Mouse (Mus musculus): ENCODE measurements at regions not wholly inside any gene's neighbourhood (a gene's known extent, or its start where the extent isn't known, plus 50 kb on each side); places are given as distances from the start of the nearest gene placed in this dataset.

- no peak for DNase-seq (ENCODE audit: low spot score)
Observed at GRCm38 (mm10) chr8:128059817-128060216, 298.6 kb upstream of the Nrp1 start.

GRCm38 (mm10) chr8:128064211-128064610 is 294.2 kb upstream of the Nrp1 start:
- DNase-seq (ENCODE audit: low spot score), result no peak

- DNase-seq (ENCODE audit: low spot score), result no peak
Observed at GRCm38 (mm10) chr8:128065127-128065526, 293.3 kb upstream of the Nrp1 start.

DNA sequence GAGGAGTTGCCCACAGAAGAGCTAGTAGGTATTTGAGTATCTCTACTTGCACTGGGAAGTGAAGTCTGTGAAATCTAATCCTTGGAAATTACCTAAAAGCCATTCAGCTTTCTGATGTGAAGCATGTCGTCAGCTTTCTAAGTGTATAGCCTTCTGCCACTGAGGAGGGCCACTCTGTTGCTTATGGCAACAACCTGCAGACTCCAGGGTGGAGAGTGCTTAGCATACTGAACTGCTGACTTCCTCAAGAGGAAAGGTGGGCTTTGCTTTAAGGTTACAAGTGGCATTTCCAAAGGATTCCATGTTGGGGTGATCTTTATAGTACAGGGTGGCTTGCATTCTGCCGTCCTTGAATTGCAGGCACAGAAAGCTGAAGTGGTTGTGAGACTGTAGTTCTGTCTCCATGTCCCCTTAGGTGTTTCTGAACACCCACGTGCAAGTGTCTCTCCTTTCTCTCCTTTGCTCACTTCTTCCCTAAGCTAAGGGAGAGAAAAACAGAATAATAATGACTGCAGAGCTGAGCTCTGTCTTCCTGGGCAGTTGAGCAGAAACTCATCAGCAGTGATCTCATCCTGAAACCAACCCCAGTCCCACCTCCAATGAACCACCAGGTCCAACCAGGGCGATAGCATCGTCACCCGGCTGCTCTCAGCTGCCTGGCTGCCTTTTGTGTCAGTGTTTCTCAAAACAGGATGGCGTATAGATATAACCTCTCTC is 292.3 kb upstream of the Nrp1 start:
- DNase-seq (ENCODE audit: low spot score), result no peak

GRCm38 (mm10) chr8:128069749-128070148 is 288.7 kb upstream of the Nrp1 start:
- DNase-seq (ENCODE audit: low spot score), result no peak

DNA sequence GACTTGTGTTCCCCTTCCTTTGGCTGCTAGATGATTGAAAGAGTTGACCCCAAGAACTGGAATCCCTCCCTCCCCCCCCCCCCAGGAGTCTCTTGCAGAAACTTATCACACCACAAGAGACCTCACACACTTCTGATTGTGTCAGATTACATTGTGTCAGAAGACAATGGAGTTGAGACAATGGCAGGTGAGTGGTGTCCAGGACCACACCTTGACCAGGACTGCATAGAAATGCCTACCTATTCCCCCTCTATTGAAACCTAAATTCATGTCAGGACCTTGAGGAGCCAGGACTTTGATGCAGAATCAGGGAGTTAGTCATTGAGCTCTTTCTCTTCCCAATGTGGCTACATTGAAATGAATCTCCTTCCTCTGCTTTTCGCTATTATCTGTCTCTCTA is 282.8 kb upstream of the Nrp1 start:
- no peak for DNase-seq (ENCODE audit: low spot score)

GRCm38 (mm10) chr8:128076226-128076625 is 282.2 kb upstream of the Nrp1 start:
- DNase-seq (ENCODE audit: low spot score), result no peak

GRCm38 (mm10) chr8:128078740-128079139 is 279.7 kb upstream of the Nrp1 start:
- DNase-seq (ENCODE audit: low spot score), result no peak

DNA sequence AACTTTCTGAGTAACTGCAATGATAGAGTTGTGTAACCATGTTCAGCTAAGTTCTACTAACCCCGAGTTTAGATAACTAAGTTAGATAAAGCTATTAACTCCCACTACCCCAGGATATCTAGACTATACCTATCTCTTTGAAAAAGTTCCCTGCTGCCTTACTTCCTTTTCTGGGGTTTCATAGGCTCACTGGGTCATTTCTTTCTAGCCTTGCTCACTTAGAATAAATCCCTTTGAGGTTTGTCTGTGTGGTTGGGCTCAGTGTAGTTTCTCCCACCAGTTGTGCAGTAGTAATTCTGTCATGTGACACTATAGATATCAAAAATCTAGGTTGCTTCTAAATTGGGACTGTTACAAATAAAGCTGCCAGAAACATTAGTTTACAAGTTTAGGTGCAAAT is 272.6 kb upstream of the Nrp1 start:
- no peak for DNase-seq (ENCODE audit: low spot score)

GRCm38 (mm10) chr8:128087500-128087899 is 270.9 kb upstream of the Nrp1 start:
- DNase-seq (ENCODE audit: low spot score), result no peak

- peak; percentile 14 for DNase-seq (ENCODE audit: low spot score)
Observed at GRCm38 (mm10) chr8:128092826-128093225, 265.6 kb upstream of the Nrp1 start.

DNA sequence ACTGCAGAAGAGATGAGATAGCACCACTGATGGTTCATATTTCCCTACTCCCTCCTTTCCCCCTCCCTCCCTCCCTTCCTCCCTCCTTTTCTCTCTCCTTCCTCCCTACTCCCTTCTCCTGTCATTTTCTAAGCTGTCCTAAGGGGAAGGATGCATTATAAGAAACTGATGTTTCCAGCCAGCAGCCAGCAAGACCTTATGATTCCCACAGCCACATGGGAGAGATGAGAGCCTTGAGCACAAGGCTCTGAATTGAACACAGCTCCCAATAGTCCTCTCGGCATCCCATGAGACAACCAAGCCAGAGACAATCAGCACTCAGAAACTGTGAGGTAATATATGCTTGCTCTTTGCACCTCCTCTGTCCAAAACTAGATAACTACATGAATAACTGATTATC is 263.0 kb upstream of the Nrp1 start:
- no peak for DNase-seq (ENCODE audit: low spot score)

GRCm38 (mm10) chr8:128097601-128098000 is 260.8 kb upstream of the Nrp1 start:
- DNase-seq (ENCODE audit: low spot score), result no peak

GRCm38 (mm10) chr8:128103380-128103779 is 255.0 kb upstream of the Nrp1 start:
- no peak for DNase-seq (ENCODE audit: low spot score)

DNA sequence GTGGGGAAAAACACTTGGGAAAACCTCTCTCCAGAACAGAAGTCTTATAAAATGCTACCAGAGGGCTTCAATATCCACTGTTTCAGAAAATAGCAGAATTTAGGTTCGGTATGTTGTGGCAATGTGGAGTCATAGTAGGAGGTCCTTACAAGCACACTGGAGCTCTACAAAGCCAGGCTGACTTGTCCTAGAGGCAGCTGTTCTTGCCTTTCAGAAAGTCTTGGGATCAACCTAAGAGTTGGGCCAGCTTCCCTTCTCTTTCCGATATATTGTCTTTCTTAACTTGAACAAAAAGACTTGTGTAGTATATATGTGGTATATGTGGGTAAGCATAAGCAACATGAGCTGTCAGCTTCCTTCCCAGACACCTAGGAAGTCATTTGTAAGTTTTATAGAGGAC is 251.8 kb upstream of the Nrp1 start:
- DNase-seq (ENCODE audit: low spot score), result no peak

DNA sequence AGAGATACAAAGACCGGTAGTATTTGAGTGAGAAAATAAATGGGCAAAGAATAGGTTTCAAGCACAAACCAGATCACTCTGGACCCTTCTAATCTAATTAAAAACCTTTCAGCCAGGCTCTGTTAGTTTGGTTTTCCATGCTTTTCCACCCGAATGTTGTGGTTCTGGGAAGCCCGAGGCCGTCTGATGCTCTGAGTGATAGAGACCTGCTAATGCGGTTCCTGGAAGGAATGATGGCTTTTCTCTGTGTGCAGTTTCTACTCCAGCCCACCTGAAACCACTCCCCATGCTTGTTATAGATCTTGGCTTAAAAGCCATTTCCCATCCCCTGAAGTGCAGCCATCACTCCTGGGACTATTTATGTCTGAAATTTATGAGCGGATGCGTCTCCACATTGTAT is 251.4 kb upstream of the Nrp1 start:
- no peak for DNase-seq (ENCODE audit: low spot score)

DNA sequence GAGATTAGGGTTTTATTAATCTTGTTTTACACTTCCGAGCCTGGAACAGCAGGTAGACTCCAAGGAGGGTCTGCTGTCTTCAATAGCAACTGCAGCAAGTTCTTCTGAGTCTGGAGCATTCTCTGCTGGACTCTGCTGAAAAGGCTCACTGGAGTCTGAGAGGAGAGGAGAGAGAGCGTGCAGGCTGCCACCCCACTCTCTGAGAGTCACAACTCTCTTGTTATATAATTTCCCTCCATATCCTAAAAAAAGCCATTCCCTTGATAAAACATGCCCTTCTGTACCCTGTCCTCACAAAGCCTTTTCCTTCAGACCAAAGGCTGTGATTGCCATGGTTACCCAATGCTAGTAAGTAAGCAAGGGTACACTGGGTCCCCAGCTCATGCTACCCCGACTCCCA is 249.4 kb upstream of the Nrp1 start:
- no peak for DNase-seq (ENCODE audit: low spot score)

DNA sequence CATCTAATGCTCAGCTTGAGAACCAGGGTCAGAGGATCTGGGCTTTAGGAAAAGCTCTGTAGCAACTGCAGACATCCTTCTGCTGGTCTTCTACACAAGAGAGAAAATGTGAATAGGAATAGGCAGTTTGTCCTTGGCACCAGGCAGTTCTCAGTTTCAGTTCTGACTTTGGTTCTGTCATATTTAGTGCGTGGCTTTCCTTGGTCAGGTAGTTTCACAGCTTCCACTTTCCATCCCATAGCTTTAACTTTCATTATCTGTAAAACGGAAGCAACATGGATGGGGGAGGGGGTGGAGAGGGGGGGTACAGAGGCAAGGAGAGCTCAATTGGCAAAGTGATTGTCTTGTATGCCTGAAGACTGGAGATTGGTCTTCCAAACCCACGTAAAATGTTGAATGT is 247.3 kb upstream of the Nrp1 start:
- DNase-seq (ENCODE audit: low spot score), result no peak

DNA sequence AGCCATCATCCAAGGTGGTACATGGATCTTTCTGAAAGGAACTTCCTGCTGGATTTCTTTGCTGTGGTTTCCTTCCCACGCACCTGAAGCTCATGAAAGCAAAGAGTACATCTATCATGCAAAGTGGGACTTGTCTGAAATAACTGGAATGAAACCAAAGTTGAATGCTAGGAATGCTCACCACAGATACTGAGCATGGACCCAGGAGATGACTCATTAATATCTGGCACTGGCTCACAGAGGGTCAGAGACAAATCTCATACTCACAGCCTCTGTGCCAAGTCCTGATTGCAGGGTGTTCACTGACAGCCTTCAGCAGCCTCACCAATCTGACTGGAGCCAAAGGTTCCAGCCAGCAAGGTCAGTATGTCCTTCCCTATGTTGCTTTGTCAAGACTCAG is 245.3 kb upstream of the Nrp1 start:
- DNase-seq (ENCODE audit: low spot score), result peak; percentile 8

DNA sequence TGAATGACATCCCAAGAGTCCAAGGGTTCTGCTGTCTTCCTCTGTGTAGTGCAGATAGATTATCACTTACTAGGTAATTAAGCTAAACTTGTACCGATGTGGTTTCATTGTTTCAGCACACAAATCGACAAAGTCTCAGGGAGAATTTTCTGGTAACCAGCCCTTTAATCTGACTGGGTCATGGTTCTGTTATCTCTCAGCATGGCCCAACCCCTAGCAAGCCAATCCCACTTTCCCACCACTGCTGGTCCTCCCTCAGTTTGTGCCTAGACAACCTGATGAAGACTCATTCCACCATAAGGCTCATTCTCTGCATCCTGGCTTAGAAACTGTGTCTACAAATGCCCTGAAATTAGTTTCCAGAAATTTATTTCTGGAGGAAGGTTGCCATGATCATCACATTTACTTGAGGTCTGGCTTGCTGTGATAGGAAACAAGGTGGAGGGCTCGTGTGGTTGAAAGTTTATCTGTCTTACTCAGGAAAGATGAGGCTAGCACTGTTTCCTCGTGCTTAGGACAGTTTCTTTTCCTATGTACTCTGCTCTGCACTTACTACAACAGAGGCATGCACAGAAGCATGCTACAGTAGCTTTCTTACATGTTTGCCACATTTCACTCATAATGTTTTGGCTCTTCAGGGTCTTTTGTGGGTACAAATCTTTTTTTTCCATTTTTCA is 217.0 kb upstream of the Nrp1 start:
- no peak for DNase-seq (ENCODE audit: low spot score)

DNA sequence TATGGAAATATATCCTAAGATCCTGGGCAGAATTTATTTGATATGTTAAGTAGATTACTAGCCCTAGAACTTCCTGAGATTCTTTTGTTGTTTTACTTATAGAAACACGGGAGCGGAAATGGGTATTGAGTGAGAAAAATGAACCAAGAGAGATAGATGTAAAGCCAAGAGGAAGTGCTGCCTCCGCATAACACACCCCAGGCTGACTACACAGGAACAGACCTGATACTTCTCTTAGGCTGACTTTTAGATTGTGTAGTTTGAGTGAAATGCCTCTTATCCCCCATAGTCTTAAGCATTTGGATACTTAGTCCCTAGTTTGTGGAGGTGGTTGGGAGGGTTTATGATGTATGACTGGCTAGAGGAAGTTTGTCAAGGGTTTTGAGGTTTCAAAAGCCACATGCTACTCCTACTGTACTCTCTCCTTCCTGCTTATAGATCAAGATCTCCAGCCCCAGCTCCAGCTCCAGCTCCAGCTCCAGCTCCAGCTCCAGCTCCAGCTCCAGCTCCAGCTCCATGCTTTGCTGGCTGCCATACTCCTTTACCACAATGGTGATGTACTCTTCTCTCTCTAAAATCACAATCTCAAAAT is 210.0 kb upstream of the Nrp1 start:
- no peak for DNase-seq (ENCODE audit: low spot score)

- DNase-seq (ENCODE audit: low spot score), result no peak
Observed at GRCm38 (mm10) chr8:128155604-128156003, 202.8 kb upstream of the Nrp1 start.

DNA sequence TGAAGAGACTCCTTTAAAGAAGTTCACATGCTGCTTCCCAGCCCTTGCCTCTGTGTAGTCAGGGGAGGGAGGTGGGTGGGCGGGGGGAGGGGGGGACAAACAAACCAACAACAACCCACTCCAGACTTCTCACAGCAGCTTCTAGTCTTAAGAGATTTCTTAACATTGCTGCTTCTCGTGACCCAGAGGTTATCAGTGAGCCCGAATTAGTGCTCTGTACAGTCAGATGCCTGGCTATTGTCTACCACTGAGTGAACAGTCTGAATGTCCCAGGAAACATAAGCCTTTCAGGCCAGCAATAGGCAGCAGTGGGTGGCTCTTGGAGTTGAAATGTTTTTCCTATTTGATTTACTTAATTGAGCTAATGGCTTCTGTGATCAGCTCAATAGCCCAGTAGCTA is 202.2 kb upstream of the Nrp1 start:
- no peak for DNase-seq (ENCODE audit: low spot score)

DNA sequence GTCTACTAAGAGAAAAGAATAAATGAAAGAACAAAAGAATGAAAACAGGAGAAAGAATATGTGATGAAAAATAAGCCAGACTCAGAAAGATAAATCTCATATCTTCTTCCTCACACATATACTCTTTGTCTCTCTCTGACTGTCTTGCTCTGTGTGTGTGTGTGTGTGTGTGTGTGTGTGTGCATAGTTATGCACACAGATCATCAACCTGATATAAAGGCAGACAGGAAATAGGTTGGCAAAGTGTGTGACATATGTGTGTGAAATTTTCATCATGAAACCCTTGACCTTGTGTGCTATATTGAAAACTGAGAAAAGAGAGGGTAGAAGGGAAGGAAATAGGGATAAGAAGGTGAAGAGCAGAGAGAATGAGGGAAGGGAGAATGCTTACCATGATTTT is 195.5 kb upstream of the Nrp1 start:
- DNase-seq (ENCODE audit: low spot score), result no peak

All from urinary bladder, postnatal 14 days (tissue).